Mouse (Mus musculus): ENCODE results near the gene Olfr512. TPM values are rescaled to one million over a fixed set of nuclear protein-coding genes. Genes with fewer than 3 reads are reported as not detected.

The Olfr512 gene
- not detected in 2 replicates for polyA plus RNA-seq (2015; fragmentation: Nextera tagmentation; extraction: Ambion mirVana)

DNA sequence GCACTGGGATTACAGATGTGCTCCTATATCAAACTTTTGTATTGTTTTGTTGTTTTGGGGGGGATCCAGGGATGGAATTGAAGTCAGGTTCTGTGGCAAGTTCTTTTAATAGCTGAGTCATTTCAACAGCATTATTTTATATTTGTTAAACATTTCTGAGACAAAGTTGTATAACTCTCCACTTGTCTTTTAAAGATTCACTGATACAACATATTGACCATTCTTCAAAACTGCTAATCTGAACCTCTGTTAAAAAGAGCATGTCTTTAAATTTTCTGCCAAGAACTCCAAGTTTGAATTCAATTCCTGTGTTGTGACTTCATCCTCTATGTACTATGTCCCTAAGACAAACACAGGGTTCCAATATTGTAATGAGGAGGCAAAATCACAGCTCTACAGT lies at the start of gene Olfr512:
Olfr512 (plus strand) TSS at position 301 of the 400 bp plus-strand sequence.
- no peaks in the 10 kb centered on the region for H3K4me1 ChIP-seq (replicated peaks; ENCODE audit: control insufficient read depth, insufficient read depth, low read length)
- no peaks in the 10 kb centered on the region for H3K27me3 ChIP-seq (ENCODE audit: control insufficient read depth, insufficient read depth, low read depth, low read length)
- no peak within 1 kb of the TSS for H3K9ac ChIP-seq (ENCODE audit: low read length)
- no peaks in the 10 kb centered on the region for H3K36me3 ChIP-seq (ENCODE audit: control insufficient read depth, insufficient read depth, low read length)
- no peak for ATAC-seq (ENCODE audit: low read depth)
- H3K4me2 ChIP-seq (ENCODE audit: low read depth, low read length), result no peak within 1 kb of the TSS
- H3K27ac ChIP-seq (ENCODE audit: low read length), result no peak within 1 kb of the TSS
- H3K9me3 ChIP-seq (ENCODE audit: control insufficient read depth, low read length), result no peaks in the 10 kb centered on the region
- H3K4me3 ChIP-seq (ENCODE audit: low read length), result no peak within 1 kb of the TSS

DNA sequence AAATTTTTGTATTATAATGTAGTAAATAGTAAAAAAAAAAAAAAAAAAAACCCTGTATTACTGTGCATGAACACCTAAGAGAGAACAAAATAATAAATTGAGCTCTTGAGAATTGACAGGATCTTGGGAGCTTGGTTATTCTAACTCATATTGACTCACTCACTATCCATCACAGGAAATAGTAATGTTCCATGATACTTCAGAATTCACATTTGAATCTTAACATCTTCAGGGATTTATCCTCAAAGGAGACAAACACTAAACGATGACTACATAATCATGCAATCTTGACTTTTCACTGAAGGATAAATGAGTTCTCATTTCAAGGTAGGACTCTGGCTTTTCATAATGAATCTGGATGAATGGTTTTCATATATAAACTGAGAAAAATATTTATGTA lies 47.0 kb upstream of the Olfr512 start, which contains the start of gene Olfr510:
Olfr510 (plus strand) TSS at position 301 of the 400 bp plus-strand sequence.
- ATAC-seq (ENCODE audit: low read depth), result no peak
- Histone ChIP-seq H3K4me2 (ENCODE audit: low read depth, low read length) (no peak within 1 kb of the TSS), H3K9me3 (ENCODE audit: control insufficient read depth, low read length) (no peaks in the 10 kb centered on the region; the same call in 1 of the 2 replicates), H3K27me3 (ENCODE audit: control insufficient read depth, insufficient read depth, low read depth, low read length) (no peaks in the 10 kb centered on the region), H3K4me3 (ENCODE audit: low read length) (no peak within 1 kb of the TSS), H3K36me3 (ENCODE audit: control insufficient read depth, insufficient read depth, low read length) (no peaks in the 10 kb centered on the region), H3K27ac (ENCODE audit: low read length) (no peak within 1 kb of the TSS), H3K9ac (ENCODE audit: low read length) (no peak within 1 kb of the TSS), H3K4me1 (replicated peaks; ENCODE audit: control insufficient read depth, insufficient read depth, low read length) (no peaks in the 10 kb centered on the region)
- WGBS, result 83% methylated on average over 1 of the region's 1 CpGs

DNA sequence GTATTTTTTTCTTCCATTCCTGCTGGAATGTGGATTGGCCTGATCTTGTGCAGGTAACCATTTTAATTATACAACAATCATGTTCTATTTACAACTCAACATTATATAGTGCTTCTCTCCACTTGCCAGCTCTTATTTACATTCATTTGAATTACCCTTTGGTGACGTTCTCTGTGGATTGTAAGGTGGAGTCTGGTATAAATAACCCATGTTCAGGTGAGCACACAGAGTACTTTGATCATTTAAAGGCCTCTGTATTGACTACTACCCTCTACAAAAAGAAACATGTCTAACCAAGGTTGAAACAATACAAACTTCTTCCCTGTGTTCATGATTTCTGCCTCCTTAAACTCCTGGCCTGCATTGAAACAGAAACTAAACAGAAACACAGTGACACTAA lies 42.1 kb upstream of the Olfr512 start:
- Histone ChIP-seq H3K9ac (ENCODE audit: low read length) (no peak overlapping the region), H3K4me3 (ENCODE audit: low read length) (no peak overlapping the region), H3K36me3 (ENCODE audit: control insufficient read depth, insufficient read depth, low read length) (no peaks in the 10 kb centered on the region), H3K27ac (ENCODE audit: low read length) (no peak overlapping the region), H3K9me3 (ENCODE audit: control insufficient read depth, low read length) (no peaks in the 10 kb centered on the region), H3K27me3 (ENCODE audit: control insufficient read depth, insufficient read depth, low read depth, low read length) (no peaks in the 10 kb centered on the region), H3K4me1 (replicated peaks; ENCODE audit: control insufficient read depth, insufficient read depth, low read length) (no peaks in the 10 kb centered on the region), H3K4me2 (ENCODE audit: low read depth, low read length) (no peak overlapping the region)
- 39% methylated on average over 1 of the region's 1 CpGs for WGBS
- ATAC-seq (ENCODE audit: low read depth), result no peak

DNA sequence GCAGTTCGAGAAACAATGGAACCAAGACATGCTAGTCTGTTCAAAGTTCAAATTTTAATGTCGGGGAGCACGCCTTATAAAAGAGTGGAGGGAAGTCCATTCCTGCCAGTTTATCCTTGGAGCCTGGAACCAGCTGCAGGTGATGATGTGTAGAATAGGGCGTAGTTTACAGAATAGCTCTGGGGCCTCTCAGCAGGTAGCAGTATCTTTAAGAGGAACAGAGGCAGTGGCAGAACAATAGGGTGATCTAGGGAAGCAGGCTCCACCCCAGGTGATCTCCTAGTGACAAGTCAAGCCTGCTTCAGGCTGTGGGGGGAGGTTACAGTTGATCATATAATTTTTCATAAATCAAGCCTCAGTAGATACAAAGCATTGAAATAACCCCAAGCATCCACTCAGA lies 34.2 kb upstream of the Olfr512 start:
- WGBS, result 75% methylated on average over 4 of the region's 4 CpGs
- no peaks in the 10 kb centered on the region for H3K36me3 ChIP-seq (ENCODE audit: control insufficient read depth, insufficient read depth, low read length)
- H3K27me3 ChIP-seq (ENCODE audit: control insufficient read depth, insufficient read depth, low read depth, low read length), result no peaks in the 10 kb centered on the region
- no peak for ATAC-seq (ENCODE audit: low read depth)
- no peaks in the 10 kb centered on the region for H3K4me1 ChIP-seq (replicated peaks; ENCODE audit: control insufficient read depth, insufficient read depth, low read length)
- no peak overlapping the region for H3K9ac ChIP-seq (ENCODE audit: low read length)
- no peak overlapping the region for H3K4me2 ChIP-seq (ENCODE audit: low read depth, low read length)
- H3K27ac ChIP-seq (ENCODE audit: low read length), result no peak overlapping the region
- no peak overlapping the region for H3K4me3 ChIP-seq (ENCODE audit: low read length)
- peaks cover 2% of the 10 kb centered on the region; the same call in 1 of the 2 replicates for H3K9me3 ChIP-seq (ENCODE audit: control insufficient read depth, low read length)

DNA sequence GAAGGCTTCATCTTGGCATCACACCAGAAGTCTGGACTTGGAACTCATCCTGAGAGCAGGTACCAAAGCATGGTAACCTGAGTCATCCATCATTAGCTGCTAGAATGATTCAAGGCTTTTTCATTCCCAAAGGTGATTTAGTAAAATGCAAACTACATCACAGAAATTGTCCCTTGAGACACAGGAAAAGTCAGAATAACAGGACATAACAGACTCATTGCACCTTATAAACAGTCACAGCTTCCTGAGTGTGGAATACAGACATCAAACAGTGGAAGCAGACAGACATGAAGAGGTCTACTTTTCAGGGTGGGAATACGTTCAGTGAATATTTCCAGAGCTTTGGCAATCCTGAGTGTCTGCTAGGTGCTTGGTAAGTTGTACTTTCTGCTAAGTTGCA lies 37.6 kb downstream of the Olfr512 start, which contains the start of gene Olfr513:
Olfr513 (plus strand) TSS at position 301 of the 400 bp plus-strand sequence.
- Histone ChIP-seq H3K4me1 (replicated peaks; ENCODE audit: control insufficient read depth, insufficient read depth, low read length) (no peaks in the 10 kb centered on the region), H3K4me2 (ENCODE audit: low read depth, low read length) (no peak within 1 kb of the TSS), H3K9ac (ENCODE audit: low read length) (no peak within 1 kb of the TSS), H3K36me3 (ENCODE audit: control insufficient read depth, insufficient read depth, low read length) (no peaks in the 10 kb centered on the region), H3K4me3 (ENCODE audit: low read length) (no peak within 1 kb of the TSS), H3K27me3 (ENCODE audit: control insufficient read depth, insufficient read depth, low read depth, low read length) (no peaks in the 10 kb centered on the region), H3K27ac (ENCODE audit: low read length) (no peak within 1 kb of the TSS), H3K9me3 (ENCODE audit: control insufficient read depth, low read length) (no peaks in the 10 kb centered on the region)
- 61% methylated on average over 1 of the region's 1 CpGs for WGBS
- ATAC-seq (ENCODE audit: low read depth), result no peak

DNA sequence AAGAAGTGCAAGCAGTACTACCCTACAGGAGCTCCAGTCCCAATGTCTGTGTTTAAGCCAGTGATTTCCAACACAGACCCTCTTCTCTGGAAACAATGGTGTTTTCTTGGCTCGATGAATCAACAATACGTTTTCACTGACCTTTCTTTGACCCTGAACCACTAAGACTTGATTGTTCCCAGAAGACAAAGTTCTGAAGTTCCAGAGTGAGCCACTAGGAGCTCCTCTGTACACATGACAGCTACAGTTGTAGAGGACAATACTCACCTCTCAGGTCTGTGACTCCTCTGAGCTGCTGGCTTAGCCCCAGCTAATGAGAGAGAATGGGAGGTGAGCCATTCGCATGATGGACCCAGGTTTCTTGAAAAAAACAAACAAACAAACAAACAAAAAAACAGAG lies 47.3 kb downstream of the Olfr512 start:
- no peaks in the 10 kb centered on the region for H3K9me3 ChIP-seq (ENCODE audit: control insufficient read depth, low read length)

More for the DNA sequence above, 47.3 kb downstream of the Olfr512 start:
- no peaks in the 10 kb centered on the region for H3K4me1 ChIP-seq (replicated peaks; ENCODE audit: control insufficient read depth, insufficient read depth, low read length)
- H3K36me3 ChIP-seq (ENCODE audit: control insufficient read depth, insufficient read depth, low read length), result no peaks in the 10 kb centered on the region
- WGBS, result 25% methylated on average over 3 of the region's 3 CpGs
- H3K4me3 ChIP-seq (ENCODE audit: low read length), result no peak overlapping the region
- no peak overlapping the region for H3K4me2 ChIP-seq (ENCODE audit: low read depth, low read length)
- H3K9ac ChIP-seq (ENCODE audit: low read length), result no peak overlapping the region
- no peak for ATAC-seq (ENCODE audit: low read depth)
- H3K27me3 ChIP-seq (ENCODE audit: control insufficient read depth, insufficient read depth, low read depth, low read length), result no peaks in the 10 kb centered on the region
- H3K27ac ChIP-seq (ENCODE audit: low read length), result no peak overlapping the region

Other genes starting within 250 kb of the Olfr512 start
- gene Olfr498, start 248.0 kb upstream of the Olfr512 start, polyA plus RNA-seq (2015; fragmentation: Nextera tagmentation; extraction: Ambion mirVana), result not detected in 2 replicates
- gene Olfr502, start 188.3 kb upstream of the Olfr512 start, polyA plus RNA-seq (2015; fragmentation: Nextera tagmentation; extraction: Ambion mirVana), result not detected in 2 replicates
- not detected in 2 replicates for gene Olfr503, start 168.8 kb upstream of the Olfr512 start, polyA plus RNA-seq (2015; fragmentation: Nextera tagmentation; extraction: Ambion mirVana)
- gene Olfr504, start 147.5 kb upstream of the Olfr512 start, polyA plus RNA-seq (2015; fragmentation: Nextera tagmentation; extraction: Ambion mirVana), result not detected in 2 replicates
- not detected in 2 replicates for gene Olfr506, start 102.5 kb upstream of the Olfr512 start, polyA plus RNA-seq (2015; fragmentation: Nextera tagmentation; extraction: Ambion mirVana)
- not detected in 2 replicates for gene Olfr507, start 91.5 kb upstream of the Olfr512 start, polyA plus RNA-seq (2015; fragmentation: Nextera tagmentation; extraction: Ambion mirVana)
- gene Olfr508, start 83.3 kb upstream of the Olfr512 start, polyA plus RNA-seq (2015; fragmentation: Nextera tagmentation; extraction: Ambion mirVana), result not detected in 2 replicates
- 0.04 TPM in 1 of 2 replicates, not detected in the other for gene Olfr509, start 61.4 kb upstream of the Olfr512 start, polyA plus RNA-seq (2015; fragmentation: Nextera tagmentation; extraction: Ambion mirVana)
- not detected in 2 replicates for gene Olfr510, start 46.9 kb upstream of the Olfr512 start, polyA plus RNA-seq (2015; fragmentation: Nextera tagmentation; extraction: Ambion mirVana)
- gene Olfr513, start 37.7 kb downstream of the Olfr512 start, polyA plus RNA-seq (2015; fragmentation: Nextera tagmentation; extraction: Ambion mirVana), result not detected in 2 replicates
- gene Olfr514, start 112.7 kb downstream of the Olfr512 start, polyA plus RNA-seq (2015; fragmentation: Nextera tagmentation; extraction: Ambion mirVana), result not detected in 2 replicates
- gene Olfr516, start 137.2 kb downstream of the Olfr512 start, polyA plus RNA-seq (2015; fragmentation: Nextera tagmentation; extraction: Ambion mirVana), result not detected in 2 replicates
- not detected in 2 replicates for gene Olfr517, start 159.1 kb downstream of the Olfr512 start, polyA plus RNA-seq (2015; fragmentation: Nextera tagmentation; extraction: Ambion mirVana)
- gene Olfr518, start 171.7 kb downstream of the Olfr512 start, polyA plus RNA-seq (2015; fragmentation: Nextera tagmentation; extraction: Ambion mirVana), result not detected in 2 replicates
- not detected in 2 replicates for gene Olfr519, start 181.1 kb downstream of the Olfr512 start, polyA plus RNA-seq (2015; fragmentation: Nextera tagmentation; extraction: Ambion mirVana)
- 1.0 and 1.1 TPM in 2 replicates for gene Nlrp10, start 216.9 kb downstream of the Olfr512 start, polyA plus RNA-seq (2015; fragmentation: Nextera tagmentation; extraction: Ambion mirVana)
- 79.4 and 80.3 TPM in 2 replicates for gene Eif3f, start 221.1 kb downstream of the Olfr512 start, polyA plus RNA-seq (2015; fragmentation: Nextera tagmentation; extraction: Ambion mirVana)
- 1.3 and 1.7 TPM in 2 replicates for gene Tub, start 237.0 kb downstream of the Olfr512 start, polyA plus RNA-seq (2015; fragmentation: Nextera tagmentation; extraction: Ambion mirVana)